Mouse (Mus musculus) olfactory bulb, adult 2 months (tissue): Measurements from ENCODE around the gene Sez6l.

ENCODE experiments used
- CTCF ChIP-seq: fragments of 200-500 bp; IDR thresholded peaks from 2 replicates; pipeline ENCODE4 v1.5.1; 2012; ENCODE audit warnings: low read depth, mild to moderate bottlenecking, low read length, moderate library complexity; ENCODE audit not compliant: insufficient read depth
- POLR2A ChIP-seq: fragments of 200-500 bp; IDR thresholded peaks from 2 replicates; pipeline ENCODE4 v1.6.1; 2012; ENCODE audit warnings: mild to moderate bottlenecking, low read depth, low read length, moderate library complexity; ENCODE audit not compliant: insufficient read depth

DNA sequence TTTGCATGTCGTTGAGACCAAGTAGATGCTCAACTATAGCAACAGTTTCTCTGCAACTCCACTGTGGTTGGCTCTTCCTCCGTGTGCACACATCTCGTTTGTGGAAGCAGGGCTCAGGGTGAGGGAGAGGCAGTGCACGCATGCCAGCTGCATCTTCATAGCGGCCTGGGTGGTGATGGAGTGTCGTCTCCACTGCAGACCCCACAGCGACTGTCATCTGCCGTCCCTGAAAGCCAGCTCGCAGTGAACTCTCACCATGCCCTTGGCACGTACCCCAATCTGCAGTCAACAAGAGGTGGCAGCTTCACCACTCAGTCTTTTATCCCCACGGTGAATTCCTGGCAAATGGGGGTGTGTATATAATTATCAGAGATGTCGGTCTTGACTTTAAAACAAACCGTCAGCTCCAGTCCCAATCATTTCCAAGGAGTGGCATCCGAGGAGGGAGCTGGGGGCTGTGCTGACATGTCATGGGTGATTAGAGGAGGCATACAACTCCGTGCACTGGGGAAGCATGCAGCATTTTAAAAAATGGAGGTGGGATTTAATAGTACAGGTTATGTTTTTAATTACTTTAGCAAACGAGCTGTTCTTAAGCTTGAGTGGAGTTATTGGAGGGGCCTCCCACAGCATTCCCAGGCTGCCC, 40.7 kb upstream of the Sez6l start:
- TF ChIP-seq POLR2A: no peak
- TF ChIP-seq CTCF: no peak
